Mouse (Mus musculus) ES-CJ7 (cell line): ENCODE results near the gene Gpr68.

Source experiments
- DNase-seq: peaks from one replicate; pipeline ENCODE4 v3.0.0; 2011; ENCODE audit warnings: low read depth, low spot score

The Gpr68 gene

DNA sequence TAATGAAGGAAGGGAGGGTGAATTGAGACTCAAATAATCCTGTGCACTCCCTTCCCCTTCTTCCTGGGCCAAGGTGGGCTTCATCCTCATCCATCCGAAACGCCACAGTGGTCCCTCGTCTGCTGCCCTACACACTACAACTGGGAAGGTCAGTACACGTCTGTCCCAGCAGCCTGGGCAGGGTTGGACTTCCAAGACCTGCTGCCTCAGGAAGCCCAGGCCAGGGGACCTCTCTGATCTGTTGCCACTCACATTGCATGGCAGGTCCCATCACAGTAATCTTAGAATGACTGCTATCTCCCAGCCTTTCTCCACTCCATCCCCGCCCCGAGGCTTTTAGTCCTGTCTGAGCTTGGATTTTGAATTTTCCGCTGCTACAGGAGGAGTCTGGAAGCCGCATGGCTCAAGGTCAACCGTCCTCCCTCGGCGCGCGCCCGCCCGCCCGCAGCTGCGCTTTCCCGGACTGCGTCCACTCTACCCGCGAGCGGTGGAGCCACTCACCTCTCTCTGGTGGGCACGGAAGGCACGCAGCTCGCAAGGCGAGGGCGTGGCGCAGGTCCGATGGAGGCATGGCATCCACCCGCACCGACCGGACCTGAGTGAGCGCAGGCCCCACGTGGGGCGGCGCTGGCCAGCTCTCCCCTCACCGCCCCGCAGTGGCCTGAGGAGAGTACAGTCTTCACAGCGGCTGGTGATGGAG is at the start of gene Gpr68:
Gene Gpr68 (minus strand): TSS at position 601 of the 700 bp plus-strand sequence.
- DNase-seq, result no peak

DNA sequence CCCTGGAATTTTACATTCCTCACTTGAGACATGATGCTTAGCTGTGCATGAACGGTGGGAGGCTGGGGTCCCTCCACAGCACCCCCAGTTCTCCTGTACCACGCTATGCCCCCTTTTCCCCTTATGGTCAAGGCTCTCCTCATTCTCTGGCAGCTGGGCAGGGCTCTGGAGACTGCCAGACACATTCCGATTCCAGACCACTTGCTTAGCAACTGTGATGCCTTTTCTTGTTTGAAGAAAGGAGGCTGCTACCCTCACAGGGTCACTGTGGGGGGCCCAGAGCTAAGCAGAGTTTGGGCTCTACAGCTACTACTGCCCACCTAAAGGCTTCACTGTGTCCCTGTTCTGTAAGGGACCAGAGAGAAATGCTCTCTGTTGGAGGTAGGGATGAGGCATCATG is 49.3 kb upstream of the Gpr68 start:
- DNase-seq, result no peak

- DNase-seq, result no peak
These were observed 48.8 kb upstream of the Gpr68 start for GRCm38 (mm10) chr12:100956825-100957224.

- DNase-seq, result no peak
These were observed 48.0 kb upstream of the Gpr68 start for GRCm38 (mm10) chr12:100956028-100956427.

DNA sequence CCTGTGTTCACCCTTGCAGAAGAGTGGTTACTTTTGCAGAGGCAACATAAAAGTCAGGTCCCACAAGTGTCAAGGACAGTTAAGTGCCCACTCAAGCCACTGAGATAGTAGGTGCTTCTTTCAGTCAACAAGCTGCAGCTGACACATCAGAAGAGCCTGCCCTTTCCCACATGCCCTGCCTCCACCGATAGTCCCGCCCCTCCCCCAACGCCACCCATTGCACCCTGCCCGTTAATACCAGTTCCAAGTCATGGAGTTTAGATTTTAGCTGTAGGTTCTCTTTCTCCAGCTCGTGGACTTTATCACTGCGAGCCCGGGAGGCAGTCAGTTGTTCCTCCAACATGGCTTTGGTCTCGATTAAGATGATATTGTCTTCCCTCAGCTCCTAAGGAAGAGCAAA is 45.9 kb upstream of the Gpr68 start:
- no peak for DNase-seq

DNA sequence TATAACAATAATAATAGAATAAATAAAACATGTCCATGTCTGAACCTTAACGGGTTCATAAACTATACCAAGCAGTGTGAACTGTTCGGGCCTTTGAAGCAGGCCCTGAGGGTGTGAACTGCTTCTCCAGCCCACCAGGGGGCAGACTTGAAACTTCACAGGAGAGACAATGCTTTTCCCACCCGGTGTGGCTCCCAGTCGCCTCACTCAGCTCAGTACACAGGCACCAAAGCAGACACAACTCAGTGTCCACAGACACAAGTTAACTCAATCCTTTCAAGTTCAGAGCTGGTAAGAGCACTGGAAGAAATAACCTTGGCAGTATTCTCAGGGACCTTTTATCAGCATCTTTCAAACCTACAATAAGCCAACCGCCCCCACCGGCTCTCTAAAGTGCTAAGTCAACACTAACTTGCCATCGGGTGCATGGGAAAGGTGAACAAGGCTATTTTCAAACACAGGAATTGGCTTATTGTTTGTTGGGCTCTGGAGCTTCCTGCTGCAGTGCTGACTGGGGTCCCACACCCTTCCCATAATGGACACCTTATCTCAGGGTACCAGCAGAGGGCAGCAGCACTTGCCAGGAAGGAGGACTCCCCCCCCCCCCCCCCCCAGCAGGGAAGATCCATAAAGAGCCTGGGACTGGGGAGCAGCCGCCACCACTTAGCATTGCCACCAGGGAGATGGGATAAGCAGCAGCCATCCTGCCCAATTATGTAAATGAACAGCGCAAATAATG is 44.4 kb upstream of the Gpr68 start:
- peak; percentile 81 for DNase-seq

DNA sequence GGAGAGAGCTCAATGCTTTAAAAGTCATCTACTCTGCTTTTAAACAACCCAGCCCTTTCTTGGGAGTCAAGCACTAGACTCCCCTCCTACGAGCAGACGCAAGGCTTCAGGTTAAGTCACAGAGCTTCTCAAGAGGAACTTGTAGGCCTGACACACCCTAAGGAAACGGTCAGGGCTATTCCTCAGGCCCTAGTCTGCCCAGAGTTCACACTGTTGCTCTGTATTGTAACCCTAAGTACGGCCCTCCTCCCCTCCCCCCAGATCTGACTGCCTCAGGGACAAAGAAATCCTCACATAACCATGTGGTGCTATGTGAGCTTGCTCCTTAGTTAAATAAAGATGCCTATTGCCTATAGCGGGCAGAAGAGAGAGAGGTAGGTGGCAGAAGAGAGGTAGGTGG is 41.1 kb upstream of the Gpr68 start:
- DNase-seq, result peak; percentile 56

DNA sequence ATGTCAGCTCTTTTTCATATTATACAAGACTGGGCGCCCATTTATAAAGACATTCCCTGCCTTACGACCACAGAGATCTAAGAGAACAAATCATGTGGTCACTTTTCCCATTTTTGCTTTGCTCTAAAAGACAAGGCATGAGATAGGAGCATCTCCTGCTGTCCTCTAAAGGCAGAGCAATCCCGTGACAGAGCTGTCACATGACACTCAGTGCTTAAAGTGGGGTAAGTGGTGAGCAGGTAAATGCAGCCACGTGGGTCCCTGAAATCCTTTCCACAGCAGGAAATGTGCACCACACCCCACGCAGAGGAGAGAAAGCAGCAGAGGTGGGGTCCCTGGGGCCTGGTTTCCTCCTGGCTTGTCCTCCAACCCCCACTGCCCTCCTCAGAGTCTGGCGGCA is 40.0 kb upstream of the Gpr68 start:
- DNase-seq, result peak; percentile 55

DNA sequence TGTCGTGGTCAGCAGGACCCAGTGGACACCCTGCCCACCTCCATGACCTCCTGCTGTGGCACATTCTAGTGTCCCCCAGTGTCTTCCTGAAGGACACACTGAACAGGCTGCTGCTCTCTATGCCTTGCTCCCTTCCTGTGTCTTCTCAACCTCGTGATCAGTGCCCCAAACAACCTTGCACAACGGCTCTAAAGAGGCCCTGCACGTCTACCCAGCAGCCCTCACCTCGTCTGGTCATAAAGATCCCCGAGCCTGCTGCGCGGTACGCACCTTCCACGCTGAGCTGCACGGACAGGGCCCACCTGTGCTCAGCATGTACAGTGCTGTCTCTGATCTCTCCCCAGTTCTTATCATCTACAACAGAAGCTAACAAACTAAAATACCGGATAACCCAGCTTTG is 38.0 kb upstream of the Gpr68 start:
- DNase-seq, result no peak

- DNase-seq, result no peak
These were observed 37.5 kb upstream of the Gpr68 start for GRCm38 (mm10) chr12:100945501-100945900.

- DNase-seq, result no peak
These were observed 36.9 kb upstream of the Gpr68 start for GRCm38 (mm10) chr12:100944921-100945336.

DNA sequence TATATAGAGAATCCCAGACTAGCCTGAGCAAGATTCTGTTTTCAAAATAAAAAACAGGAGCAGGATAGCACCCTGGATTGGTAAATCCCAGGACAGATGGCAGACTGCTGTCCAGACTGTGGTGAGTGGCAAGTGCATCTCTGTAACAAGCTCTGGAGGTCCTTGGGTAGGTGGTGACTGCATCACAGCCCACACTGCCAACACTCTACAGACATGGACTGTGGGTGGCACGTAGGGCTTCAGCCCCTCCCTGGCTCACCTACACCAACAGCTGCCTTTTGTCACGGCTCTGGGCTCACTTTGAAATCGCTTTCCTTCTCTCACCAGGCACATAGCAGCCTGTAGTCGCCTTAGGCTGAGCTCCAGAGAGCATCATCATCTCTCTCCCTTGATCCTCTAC is 35.1 kb upstream of the Gpr68 start:
- DNase-seq, result no peak

DNA sequence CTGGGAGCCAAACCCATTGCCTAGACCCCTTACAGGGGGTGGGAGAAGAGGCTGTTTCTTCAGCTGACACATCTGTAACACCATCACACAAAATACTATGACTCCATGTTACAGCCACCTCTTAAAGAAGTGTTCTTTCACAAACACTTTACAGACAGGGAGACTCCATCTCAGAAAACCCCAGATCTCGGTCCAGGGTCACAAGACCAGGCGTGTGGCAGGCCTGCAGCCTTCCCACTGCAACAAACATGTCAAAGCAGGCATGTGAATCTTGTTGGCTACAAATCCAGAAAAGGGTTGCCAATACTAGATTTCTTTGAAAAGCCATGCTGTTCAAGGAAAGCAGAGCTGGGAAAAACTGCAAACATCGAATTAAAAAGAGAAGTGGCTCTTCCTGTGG is 33.4 kb upstream of the Gpr68 start:
- DNase-seq, result no peak

DNA sequence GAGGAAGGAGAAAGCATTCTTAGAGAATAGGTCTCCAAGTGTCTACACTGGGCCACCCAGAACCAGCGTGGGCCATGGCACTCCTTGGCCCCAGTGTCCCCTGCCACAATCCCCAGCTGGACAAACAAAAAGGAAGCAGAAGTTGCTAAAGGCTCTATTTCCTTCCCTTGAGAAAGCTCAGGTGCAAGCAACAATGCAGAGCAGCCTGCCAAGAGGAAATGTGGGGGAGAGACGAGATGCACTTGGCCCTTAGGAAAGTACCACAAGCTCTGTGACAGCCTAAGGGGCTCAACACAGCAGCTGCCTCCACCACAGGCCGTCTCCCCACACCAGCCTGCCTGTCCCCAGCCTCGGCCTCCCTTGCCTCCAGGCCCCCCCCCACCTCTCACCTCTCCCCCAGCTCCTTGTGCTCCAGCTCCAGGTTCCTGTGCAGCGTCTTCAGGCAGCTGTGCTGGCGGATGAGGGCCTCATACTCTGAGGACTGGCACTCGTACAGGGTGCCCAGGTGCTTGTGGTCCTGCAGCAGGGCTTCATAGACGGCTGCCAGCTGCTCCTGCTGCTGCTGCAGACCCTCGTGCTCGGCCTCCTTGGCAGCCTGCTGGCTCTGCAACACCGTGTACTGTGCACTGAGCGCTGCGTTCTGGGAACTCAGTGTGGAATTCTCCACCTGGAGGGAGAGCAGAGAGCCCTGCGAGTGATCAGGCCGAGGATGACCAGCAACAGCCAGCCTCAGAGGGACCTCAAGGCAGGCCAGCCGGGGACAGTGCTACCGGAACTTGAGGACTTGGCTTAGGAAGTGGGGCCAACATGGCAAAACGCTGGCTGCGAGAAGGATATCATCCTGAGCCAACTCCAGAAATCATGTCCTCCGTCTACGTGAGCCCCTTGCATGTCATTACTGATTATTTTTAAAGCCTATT is 29.7 kb upstream of the Gpr68 start:
- no peak for DNase-seq

DNA sequence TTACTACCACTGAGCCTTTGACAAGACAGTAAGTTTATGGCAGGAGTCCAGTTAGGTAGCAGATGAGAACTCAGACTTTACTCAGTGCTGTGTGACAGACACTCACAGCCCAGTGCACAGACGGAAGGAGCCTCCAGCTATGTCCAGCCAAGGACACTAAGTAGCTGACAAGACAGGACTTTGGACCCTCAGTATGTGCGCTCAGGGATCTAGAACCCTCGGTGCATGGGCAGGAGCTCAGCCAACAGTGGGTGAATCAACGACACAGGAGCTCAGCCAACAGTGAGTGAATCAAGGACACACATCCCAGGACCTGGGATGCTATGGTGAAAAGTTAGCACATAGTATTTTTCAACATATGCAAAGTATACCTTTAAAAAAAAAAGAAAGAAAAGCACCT is 28.7 kb upstream of the Gpr68 start:
- no peak for DNase-seq

DNA sequence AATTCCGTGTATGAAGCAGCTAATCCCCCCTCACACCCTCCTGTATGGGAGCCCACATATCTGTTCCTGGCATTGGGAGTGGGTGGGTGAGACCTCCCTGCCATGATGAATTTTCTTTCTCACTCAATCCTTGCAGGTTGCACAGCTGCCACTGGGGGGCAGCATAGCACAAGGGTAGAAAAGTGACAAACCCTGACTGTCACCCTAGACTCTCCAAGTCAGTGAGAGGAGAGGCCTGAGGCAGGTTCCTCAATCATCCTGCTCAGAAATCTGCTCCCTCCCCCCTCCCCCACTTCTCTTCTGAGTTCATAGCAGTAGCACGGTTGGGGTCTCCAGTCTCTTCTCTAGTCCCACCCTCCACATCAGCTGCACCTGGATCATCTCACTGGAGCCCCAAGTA is 28.1 kb upstream of the Gpr68 start:
- peak; percentile 79 for DNase-seq

DNA sequence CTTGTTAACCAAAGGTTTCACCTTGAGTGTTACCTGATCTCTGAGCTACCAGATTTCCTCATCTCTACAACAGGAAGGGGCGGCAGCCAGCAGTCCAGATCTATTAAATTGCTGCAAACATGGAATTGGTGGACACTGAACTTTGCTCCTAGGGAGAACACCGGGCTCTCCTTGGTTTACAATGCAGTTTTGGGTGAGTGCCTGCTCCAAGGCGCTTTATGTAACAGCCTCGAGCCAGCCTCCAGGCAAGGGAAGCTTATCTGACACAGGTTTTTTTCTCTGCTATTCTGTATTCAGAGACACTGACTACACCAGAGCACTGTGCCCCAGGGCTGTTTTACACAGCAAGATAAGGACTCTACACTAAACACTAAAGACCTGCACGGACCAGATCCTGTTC is 26.8 kb upstream of the Gpr68 start:
- DNase-seq, result no peak

DNA sequence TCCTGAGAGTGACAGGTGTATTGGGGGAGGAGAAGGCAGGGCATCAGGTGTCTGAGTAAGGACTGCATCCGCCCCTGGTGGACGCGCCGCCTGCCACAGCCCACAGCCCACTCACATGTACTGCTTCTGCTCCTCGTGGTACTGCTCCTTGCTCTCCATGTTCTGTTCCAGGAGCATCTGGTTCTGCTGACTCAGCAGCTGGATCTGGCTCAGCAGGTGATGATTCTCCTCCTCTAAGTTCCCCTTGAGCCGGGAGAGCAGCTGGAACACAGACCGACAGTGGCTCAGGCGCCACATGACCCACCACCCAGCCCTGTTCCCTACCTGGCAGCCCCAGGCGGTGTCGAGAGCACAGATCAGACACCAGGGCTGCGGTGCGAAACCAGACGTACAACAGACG is 23.7 kb upstream of the Gpr68 start:
- DNase-seq, result no peak

DNA sequence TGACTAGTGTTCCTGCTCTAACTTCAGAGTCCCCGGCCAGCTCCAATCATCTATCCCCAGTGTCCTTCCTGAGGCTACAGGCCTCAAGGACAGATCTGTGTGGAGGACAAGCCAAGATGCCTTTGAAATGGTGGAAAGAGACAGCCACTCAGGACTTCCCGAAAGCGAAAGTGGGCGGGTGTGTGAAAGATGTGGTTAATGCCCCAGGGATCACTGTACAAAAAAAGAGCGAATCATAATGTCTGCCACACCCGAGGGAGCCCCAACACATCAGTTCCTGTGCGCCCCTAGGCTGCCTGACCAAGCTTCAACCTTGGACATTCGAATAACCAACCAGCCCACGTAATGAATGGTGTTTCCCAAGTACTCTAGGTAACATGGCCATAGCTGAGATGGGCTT is 20.3 kb upstream of the Gpr68 start:
- no peak for DNase-seq

GRCm38 (mm10) chr12:100925644-100926619 is 17.9 kb upstream of the Gpr68 start:
- DNase-seq, result peak; percentile 72
